Mouse (Mus musculus) spleen, postnatal 14 days (tissue): ENCODE measurements around the gene Afmid.

Experiments
- DNase-seq, 2 experiments: peaks; one replicate each; pipeline ENCODE4 v3.0.0; 2021 to 2022; ENCODE audit warnings: low spot score in 2 of 2

The Afmid gene

DNA sequence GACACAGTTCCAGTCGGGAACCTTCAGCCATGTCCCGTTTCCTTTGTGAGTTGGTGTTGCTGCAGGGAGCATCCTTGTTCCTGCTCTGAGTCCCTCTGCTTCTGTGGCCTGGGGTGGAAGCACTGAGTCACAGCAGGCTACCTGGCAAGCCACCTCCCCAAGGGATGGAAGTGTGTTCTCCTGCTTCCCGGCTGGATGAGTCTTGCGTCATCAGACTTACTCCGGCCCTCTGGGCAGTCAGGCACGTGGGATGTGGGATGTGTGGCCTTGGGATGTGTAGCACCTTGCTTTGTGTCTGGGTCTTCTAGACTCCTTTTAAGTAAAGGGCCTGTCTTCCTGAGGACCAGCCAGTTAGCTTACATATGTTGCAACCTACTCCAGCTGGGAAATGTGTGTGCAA is 54.0 kb downstream of the Afmid start:
- DNase-seq = no peak

DNA sequence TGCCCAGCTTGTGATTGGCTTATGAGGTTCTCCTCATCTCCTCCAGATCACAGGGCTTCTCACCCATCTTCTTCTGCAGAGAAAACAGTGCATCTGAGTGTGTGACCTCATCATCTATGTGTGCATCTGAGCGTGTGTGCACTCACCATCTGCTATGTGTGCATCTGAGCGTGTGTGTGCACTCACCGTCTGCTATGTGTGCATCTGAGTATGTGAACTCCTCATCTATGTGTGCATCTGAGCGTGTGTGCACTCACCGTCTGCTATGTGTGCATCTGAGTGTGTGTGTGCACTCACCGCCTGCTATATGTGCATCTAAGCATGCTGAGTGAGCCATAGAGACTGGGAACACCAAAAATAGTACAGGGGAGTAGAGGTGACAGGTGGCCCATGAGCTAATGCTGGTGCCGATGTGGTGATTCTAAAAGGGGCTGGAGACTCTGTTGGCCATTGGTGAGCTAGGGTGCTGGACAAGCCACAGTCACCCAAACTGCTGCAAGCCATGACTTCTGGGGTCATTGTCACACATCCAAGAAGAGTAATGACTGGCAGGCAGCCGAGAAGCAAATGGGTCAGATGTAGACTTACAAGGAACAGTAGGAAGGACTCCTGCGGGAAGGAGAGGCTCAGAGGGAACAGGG is 54.7 kb downstream of the Afmid start:
- no peak for DNase-seq

DNA sequence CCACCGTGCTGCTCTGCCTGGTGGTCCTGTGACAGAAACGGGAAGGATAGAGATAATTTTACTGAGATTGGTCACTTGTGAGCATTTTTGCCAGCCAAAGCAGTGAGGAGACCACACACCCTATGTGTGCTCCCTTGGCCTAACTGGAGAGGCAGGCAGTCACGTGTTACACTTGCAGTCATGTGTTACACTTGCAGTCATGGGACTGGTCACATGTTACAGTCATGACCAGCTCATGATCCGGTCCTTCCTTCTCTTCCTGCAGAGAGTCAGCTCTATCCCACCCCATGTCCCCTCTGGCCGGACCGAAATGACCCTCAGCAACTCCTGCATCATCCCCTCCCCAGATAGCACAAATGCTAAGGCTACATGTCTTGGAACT is 55.2 kb downstream of the Afmid start:
- no peak for DNase-seq

DNA sequence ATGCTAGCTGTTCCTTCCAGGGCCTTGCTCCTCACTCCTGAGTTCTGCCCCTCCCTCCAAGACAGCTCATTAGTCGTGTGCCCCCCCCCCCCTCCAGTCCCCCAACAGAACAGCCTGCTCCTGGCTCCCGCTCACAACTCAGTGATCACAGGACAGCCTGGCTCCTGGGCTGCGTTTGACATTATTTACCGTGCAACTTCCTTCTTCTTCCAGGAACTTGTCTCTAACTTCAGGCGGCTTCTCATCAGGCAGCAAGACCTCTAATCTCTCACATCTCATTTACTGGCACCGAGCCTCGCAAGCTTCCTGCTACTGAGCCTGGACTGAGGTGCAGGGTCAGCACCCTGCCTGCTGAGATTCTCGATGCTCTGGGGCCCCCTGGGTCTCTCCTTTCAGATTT is 56.1 kb downstream of the Afmid start:
- no peak for DNase-seq

DNA sequence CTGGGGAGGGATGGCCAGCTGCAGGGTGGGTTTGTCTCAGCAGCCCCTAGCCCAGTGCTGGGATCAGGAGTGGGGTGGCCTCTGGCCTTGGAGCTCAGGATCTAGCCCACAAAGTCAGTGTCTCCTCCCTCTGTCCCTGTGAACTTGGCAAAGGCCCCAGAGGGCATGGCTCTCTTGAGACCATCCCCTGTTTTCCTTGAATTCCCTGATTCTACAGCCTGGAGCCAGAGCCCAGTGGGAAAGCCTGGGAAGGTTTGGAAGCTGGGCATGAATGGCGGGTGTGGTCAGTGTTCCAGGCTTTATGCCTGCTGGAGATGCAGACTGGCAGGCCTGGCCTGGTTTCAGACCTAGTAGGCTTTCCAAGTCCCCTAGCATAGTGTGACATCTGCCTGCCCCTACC is 56.5 kb downstream of the Afmid start:
- no peak for DNase-seq

DNA sequence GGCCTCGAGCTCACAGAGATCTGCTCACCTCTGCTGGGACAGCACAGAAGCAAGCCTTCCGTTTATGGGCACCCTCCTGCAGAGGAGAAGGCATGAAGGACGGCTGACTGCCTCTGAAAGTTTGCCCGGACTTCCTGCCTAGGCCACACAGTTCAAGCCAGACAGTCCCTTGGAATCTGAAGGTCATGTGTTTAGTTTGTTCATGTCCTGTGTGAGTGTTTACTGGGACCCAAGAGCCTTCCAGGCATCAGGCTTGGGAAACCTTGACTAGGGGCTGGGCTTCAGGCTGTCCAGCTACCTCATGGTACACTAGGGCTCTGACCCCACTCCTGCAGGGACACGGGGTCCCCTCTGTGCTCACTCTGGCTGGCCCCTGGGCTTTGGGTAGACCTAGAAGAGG is 60.3 kb downstream of the Afmid start:
- no peak for DNase-seq

DNA sequence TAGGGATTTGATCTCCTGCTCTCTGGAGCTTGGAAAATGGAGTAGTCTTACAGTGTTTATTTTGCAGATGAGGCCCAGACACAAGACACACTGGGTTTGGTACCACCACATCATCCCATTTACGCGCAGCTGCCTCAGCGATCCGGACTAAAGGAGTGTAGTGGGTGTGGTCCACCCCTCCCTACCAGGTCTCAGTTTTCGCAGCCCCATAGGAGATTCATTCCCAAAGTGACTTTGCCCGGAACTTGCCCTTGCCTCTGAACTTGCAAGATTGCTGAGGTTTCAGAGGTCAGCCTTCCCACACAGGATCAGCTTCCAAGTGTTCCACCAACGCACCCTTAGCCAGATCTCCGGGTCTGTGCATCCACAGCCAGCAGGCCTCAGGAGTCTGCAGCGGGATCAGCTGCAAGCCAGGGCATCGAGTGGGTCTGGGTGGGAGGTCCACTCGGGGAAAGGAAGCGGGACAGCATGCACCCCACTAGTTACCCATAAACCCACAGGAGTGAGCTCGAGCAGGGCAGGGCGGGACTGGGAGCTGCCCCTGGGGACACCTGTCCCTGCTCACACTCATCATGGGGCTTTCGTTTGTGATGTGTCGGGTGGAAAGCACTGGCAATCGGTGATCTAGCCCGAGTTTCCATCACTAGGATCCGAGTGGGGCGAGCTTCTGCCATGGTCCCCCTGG is 62.6 kb downstream of the Afmid start:
- DNase-seq = no peak

DNA sequence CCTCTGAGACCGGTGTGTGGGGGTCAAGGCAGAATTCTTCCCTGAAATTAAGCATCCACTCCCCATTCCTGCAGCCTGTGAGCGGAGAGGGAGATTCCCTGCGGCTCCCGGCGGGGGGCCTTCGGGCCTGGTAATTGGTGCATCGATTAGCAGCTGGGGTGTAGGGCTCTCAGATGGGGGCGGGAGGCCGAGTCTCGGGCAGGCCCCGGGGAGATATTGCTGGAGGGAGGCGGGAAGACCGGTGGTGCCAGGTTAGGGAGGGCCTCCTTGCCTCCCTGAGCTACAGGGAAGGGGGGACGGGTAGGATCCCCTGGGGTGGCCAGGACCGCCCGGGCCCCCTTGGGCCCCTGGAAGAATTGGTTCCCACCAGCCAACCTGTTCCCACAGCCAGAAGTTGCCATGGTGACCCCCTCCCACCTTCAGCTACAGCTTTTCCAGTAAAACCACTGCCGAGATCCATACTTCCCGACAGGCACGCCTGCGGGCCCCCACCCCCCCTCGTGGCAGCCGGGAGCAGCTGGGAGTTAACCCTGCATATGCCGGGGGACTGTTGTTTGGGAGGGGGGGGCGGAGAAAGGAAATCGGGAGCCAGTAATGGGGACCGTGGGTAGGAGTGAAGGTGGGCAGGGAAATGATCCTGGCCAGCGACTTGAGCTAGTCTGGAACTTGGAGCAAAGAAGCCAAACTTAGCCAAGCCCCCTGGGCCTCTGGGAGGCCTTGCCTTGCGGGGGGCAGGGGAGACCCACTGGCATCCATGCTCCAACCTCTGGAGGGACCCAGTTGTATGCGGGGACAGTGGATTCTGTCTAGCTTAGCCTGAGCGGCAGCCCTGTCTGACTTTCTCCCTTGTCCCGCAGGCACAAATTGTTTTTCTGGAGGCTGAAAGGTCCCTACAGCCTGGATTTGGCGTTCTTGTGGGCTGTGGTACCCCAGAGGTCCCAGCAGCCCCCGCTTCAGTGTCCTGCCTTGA is 63.4 kb downstream of the Afmid start:
- DNase-seq = no peak
